Mouse (Mus musculus): ENCODE measurements at regions not wholly inside any gene's neighbourhood (a gene's known extent, or its start where the extent isn't known, plus 50 kb on each side); places are given as distances from the start of the nearest gene placed in this dataset.

DNA sequence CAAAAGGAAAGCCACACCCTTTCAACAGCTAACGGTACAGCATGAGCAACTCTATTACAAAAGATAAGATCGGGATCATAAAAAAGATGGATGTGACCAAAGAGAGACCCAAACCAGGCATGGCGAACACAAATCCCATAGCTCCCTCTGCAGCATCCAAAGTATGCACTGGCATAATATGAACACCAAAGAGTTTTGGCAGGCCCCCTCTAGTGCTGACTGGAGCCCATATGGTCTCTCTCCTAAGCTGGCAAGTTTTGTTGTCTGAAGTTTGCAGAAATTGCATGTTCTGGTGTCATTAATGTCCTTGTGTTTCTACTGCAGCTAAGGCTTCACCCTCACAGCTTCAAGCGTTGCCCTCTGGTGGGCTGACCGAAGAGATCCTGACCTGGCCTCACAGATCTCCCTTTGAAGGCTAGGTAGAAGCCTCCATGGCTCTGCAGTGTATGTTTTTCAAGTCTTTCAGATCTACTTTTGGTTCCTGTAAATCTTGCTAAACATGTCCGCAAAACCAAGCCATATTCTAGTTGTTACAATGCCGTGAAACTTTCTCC lies 75.7 kb upstream of the Bcl2l14 start:
- H3K27me3 ChIP-seq (ENCODE audit: control insufficient read depth, insufficient read depth, low read length, poor library complexity, severe bottlenecking), result no peaks in the 10 kb centered on the region
- H3K36me3 ChIP-seq (ENCODE audit: control insufficient read depth, insufficient read depth, low read length, poor library complexity, severe bottlenecking), result no peaks in the 10 kb centered on the region
- peak; percentile 11 for DNase-seq (ENCODE audit: low read depth, low spot score)

DNA sequence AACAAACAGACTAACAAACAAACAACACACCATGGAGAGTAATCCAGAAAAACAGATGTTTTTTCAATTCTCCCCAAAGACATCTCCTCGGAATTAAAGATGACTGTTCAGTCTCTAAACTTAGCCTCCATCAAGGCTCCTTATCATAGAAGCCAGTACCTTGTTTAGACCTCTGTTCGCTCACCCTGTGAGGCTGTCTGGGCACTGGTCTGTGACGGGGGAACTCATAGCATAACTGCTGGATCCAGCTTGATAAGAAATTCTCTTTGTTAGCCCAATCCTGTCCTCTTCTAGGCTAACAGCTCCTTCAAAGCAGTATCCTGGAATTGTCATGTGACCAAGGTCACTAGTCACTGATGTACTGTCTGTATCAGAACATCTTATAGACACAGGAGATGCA lies 72.1 kb upstream of the Bcl2l14 start:
- no peak for DNase-seq (ENCODE audit: low read depth, low spot score)
- Histone ChIP-seq H3K27me3 (ENCODE audit: control insufficient read depth, insufficient read depth, low read length, poor library complexity, severe bottlenecking) (no peaks in the 10 kb centered on the region), H3K36me3 (ENCODE audit: control insufficient read depth, insufficient read depth, low read length, poor library complexity, severe bottlenecking) (no peaks in the 10 kb centered on the region)

DNA sequence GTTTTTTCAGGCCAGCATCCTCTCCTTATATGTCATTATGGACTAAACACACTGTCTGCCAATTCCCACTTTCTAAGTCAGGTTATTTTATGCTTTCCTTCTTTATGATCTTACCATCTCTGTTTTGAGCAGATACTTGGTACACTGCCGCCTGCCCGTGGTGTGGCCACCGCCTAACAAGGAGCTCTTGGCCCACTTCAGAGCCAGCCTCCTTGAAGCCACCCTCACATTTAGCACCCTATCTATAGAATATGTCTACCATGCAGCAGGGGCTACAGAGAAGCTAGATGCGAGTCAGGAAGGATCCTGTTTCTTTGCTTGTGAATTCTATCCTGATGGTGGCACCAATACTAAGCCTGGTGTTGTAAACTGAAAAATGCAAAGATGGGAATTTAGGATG lies 70.6 kb upstream of the Bcl2l14 start:
- DNase-seq (ENCODE audit: low read depth, low spot score), result no peak
- Histone ChIP-seq H3K27me3 (ENCODE audit: control insufficient read depth, insufficient read depth, low read length, poor library complexity, severe bottlenecking) (no peaks in the 10 kb centered on the region), H3K36me3 (ENCODE audit: control insufficient read depth, insufficient read depth, low read length, poor library complexity, severe bottlenecking) (no peaks in the 10 kb centered on the region)

DNA sequence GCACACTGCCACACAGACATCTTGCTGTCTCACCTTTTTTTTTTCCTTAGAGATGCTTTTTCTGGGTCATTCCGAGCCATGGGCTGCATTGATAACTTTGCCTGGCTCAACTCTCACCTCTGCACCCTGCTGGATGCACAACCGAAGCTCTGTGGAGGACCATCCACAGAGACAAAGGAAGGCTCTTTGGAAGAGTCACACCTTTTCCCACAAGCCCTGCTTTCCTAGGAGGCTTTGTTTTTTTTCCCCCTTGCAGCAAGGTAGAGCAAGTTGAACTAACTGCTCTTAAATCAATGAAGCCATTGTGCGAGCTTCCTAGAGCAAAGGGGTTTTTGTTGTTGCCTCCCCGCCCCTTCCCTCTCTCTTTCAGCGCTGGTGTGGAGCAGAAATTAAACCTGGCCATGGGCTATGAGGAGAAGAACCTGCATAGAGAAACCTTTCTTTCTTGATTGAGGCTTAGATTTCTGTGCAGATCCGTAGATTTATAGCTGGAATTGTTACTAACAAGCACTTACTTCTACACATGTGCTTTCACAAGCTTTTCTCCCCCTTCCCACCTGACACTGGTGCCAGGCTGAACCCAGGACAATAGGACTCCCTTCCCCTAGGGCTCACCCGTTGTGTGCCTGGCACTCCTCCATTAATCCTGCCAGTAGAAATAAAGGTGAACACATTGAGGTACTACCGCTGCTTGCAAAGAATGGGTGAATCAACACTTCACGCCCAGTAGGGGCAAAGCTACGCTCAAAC lies 66.4 kb upstream of the Bcl2l14 start:
- no peak for DNase-seq (ENCODE audit: low read depth, low spot score)

DNA sequence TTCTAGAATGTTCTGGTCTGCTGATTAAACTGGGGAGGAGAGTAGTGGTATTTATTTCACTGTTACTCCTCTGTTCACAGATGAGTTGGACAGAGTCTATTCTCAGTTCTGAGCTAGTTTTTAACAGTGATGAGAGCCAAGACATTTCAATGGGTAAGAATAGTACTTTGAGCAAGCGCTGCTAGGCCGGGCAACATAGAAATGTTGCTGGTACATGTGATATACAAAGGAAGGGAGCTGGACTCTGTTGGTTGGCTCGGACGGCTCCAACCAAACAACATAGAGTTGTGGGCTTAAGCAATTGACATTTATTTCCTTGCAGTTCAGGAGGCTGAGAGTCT lies 65.8 kb upstream of the Bcl2l14 start:
- H3K36me3 ChIP-seq (ENCODE audit: control insufficient read depth, insufficient read depth, low read length, poor library complexity, severe bottlenecking), result no peaks in the 10 kb centered on the region
- DNase-seq (ENCODE audit: low read depth, low spot score), result no peak
- no peaks in the 10 kb centered on the region for H3K27me3 ChIP-seq (ENCODE audit: control insufficient read depth, insufficient read depth, low read length, poor library complexity, severe bottlenecking)

More for the DNA sequence above, 66.4 kb upstream of the Bcl2l14 start:
- Histone ChIP-seq H3K36me3 (ENCODE audit: control insufficient read depth, insufficient read depth, low read length, poor library complexity, severe bottlenecking) (no peaks in the 10 kb centered on the region), H3K27me3 (ENCODE audit: control insufficient read depth, insufficient read depth, low read length, poor library complexity, severe bottlenecking) (no peaks in the 10 kb centered on the region)

DNA sequence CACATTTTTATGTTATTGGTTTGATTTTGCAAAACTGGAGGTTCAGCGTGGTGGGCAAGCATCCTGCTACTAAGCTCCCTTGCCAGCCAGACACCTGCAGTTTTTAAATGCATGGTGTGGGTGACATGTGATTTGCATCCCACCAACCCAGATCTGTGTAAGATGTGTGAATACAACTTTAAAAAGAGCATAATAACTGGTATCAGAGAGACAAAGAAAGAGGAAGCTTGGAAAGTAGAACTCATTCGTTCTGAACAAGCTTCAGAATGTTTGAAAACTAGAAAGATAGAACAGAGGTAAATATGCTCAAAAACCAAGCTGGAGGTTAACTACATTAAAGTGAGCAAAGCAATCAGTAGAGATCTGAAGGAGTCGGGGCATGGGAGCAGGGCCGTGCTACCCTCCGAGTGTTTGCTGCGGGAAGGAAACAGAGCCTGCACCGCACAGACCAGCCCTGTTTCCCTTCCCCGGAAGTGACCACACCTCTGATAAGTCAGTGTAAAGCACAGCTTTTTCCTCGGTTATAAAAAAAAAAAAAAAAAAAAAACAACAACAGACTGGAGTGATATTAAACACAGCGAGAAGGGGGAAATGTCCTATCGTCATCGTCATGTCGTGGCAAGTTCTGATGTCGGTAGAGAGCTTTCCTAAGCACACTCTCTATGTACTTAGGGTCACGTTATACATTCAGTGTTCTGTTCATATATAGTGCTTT lies 63.2 kb upstream of the Bcl2l14 start:
- Histone ChIP-seq H3K36me3 (ENCODE audit: control insufficient read depth, insufficient read depth, low read length, poor library complexity, severe bottlenecking) (no peaks in the 10 kb centered on the region), H3K27me3 (ENCODE audit: control insufficient read depth, insufficient read depth, low read length, poor library complexity, severe bottlenecking) (no peaks in the 10 kb centered on the region)
- peak; percentile 25 for DNase-seq (ENCODE audit: low read depth, low spot score)

DNA sequence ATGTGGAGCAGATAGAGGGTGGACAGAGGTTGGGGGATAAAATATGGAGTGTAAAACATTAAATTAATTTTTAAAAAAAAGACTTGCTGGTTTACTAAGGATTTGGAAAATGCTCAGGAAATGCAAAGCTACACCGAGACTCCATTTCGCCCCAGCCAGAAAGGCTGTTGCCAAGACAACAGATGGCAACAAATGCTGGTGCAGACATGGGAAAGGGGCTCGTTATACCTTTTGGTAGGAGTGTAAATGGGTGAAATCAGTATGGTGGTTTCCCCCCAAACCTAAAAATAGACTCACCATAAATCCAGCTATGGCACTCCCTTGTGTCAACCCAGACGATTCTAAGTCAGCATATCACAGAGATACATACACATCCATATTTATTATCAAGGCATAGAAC lies 60.4 kb upstream of the Bcl2l14 start:
- DNase-seq (ENCODE audit: low read depth, low spot score), result no peak
- H3K36me3 ChIP-seq (ENCODE audit: control insufficient read depth, insufficient read depth, low read length, poor library complexity, severe bottlenecking), result no peaks in the 10 kb centered on the region
- no peaks in the 10 kb centered on the region for H3K27me3 ChIP-seq (ENCODE audit: control insufficient read depth, insufficient read depth, low read length, poor library complexity, severe bottlenecking)

DNA sequence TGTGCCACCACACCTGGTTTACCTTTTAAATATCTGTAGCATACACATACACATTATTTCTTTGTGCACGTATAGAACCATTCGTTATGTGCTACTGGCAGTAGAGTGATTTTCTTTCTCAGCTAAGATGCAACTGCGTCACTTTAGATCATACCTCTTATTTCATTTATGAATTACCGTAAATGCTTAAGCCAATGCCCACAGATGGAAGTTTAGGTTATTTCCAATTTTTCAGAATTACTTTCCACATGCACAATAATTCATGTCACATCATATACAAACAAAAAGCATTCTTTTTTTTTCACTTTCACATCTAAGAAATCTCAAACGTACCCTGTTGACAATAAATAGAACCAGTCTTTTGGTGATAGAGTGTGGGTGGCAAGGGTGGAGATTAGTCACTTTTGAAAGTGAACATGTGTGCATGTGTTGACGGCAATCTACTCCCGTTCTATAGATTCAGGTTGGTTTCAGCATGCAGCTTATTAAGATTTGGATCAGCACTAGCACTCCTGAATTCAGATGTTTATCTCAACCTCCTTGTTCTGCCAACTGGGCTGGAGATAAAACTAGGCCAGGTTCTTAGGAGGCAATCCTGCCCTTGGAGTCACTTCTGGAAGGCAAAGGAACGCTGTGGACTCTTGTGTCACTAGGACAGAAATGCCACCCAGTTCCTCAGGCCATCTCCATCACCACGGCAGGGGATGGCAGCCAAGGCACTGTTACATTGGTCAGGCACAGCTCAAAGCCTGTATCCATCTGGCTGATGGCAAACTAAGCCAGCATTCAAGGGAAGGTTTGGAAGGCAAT lies 53.1 kb upstream of the Bcl2l14 start:
- Histone ChIP-seq H3K27me3 (ENCODE audit: control insufficient read depth, insufficient read depth, low read length, poor library complexity, severe bottlenecking) (no peaks in the 10 kb centered on the region), H3K36me3 (ENCODE audit: control insufficient read depth, insufficient read depth, low read length, poor library complexity, severe bottlenecking) (no peaks in the 10 kb centered on the region)
- no peak for DNase-seq (ENCODE audit: low read depth, low spot score)

DNA sequence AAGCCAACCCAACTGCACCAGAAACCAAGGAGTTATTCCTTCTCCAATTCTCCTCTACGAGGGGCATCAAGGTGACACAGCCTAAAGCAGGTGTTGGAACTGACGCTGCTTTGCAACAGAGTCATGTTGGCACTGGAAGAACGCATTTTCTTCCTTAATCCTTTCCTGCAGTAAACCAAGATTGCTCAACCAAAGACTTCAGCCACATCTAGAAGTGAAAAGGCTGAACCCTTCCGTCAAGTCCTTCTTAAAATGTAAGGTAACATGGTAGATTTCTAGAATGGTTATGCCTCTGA lies 52.6 kb upstream of the Bcl2l14 start:
- no peak for DNase-seq (ENCODE audit: low read depth, low spot score)
- no peaks in the 10 kb centered on the region for H3K27me3 ChIP-seq (ENCODE audit: control insufficient read depth, insufficient read depth, low read length, poor library complexity, severe bottlenecking)
- no peaks in the 10 kb centered on the region for H3K36me3 ChIP-seq (ENCODE audit: control insufficient read depth, insufficient read depth, low read length, poor library complexity, severe bottlenecking)

All from splenic B cell, adult 2 months (primary cell).